Mouse (Mus musculus) ES-E14 (cell line): ENCODE measurements around the gene Itgad. TPM values are rescaled to one million over a fixed set of nuclear protein-coding genes. Genes with fewer than 3 reads are reported as not detected.

Experiments
- DNase-seq: peaks from one replicate; pipeline ENCODE4 v3.0.0-alpha.2; 2013; ENCODE audit warnings: low read depth, low spot score
- H3K27ac ChIP-seq: 2 replicates; pipeline ENCODE4 v1.5.1; 2012; ENCODE audit warnings: low read depth, mild to moderate bottlenecking, low read length, moderate library complexity, mixed read lengths; ENCODE audit not compliant: poor library complexity, insufficient read depth, severe bottlenecking
- H3K36me3 ChIP-seq: 2 replicates; pipeline ENCODE4 v1.6.1; 2012; ENCODE audit warnings: mild to moderate bottlenecking, low read length, moderate library complexity, mixed read lengths; ENCODE audit not compliant: control insufficient read depth, poor library complexity, insufficient read depth, severe bottlenecking
- H3K4me1 ChIP-seq, 2 experiments: fragments of 150-350 bp in 1 of 2; sonication (generic) in 1 of 2; 2 replicates each; pipeline ENCODE4 v1.6.1; 2012; ENCODE audit warnings: low read length in 2 of 2, mild to moderate bottlenecking in 1 of 2, mixed read lengths in 1 of 2; ENCODE audit not compliant: control insufficient read depth in 2 of 2, insufficient read depth in 2 of 2, poor library complexity in 1 of 2
- H3K4me3 ChIP-seq, 2 experiments: fragments of 150-350 bp in 1 of 2; sonication (generic) in 1 of 2; 2 replicates each; pipeline ENCODE4 v1.5.1; 2012; ENCODE audit warnings: low read length in 2 of 2, low read depth in 1 of 2, mild to moderate bottlenecking in 1 of 2, mixed read lengths in 1 of 2; ENCODE audit not compliant: insufficient read depth in 1 of 2, poor library complexity in 1 of 2, severe bottlenecking in 1 of 2
- H3K9ac ChIP-seq: 2 replicates; pipeline ENCODE4 v1.6.1; 2012; ENCODE audit warnings: low read depth, mild to moderate bottlenecking, low read length, mixed read lengths; ENCODE audit not compliant: poor library complexity, insufficient read depth, severe bottlenecking
- H3K9me3 ChIP-seq: fragments of 150-350 bp; sonication (generic); 2 replicates; pipeline ENCODE4 v1.6.1; 2012; ENCODE audit warnings: low read depth, mild to moderate bottlenecking, low read length; ENCODE audit not compliant: control insufficient read depth, insufficient read depth
- CHD2 ChIP-seq: IDR thresholded peaks from 2 replicates; pipeline ENCODE4 v1.6.1; 2014; ENCODE audit warnings: mild to moderate bottlenecking, low read depth, low read length, inconsistent platforms
- HCFC1 ChIP-seq: IDR thresholded peaks from 2 replicates; pipeline ENCODE4 v1.6.1; 2012; ENCODE audit warnings: low read length, inconsistent platforms, borderline replicate concordance; ENCODE audit not compliant: insufficient read depth
- MAFK ChIP-seq: IDR thresholded peaks from 2 replicates; pipeline ENCODE4 v1.6.1; 2014; ENCODE audit warnings: mild to moderate bottlenecking, low read depth, low read length, inconsistent platforms; ENCODE audit not compliant: insufficient read depth
- ZC3H11A ChIP-seq: IDR thresholded peaks from 2 replicates; pipeline ENCODE4 v1.6.1; 2012; ENCODE audit warnings: low read depth, mild to moderate bottlenecking, inconsistent platforms, low read length, borderline replicate concordance
- ZNF384 ChIP-seq: IDR thresholded peaks from 2 replicates; pipeline ENCODE4 v1.6.1; 2012; ENCODE audit warnings: low read depth, low read length, inconsistent platforms
- in situ Hi-C, 2 experiments: fragments of 600-800 bp; cut with MboI; formaldehyde crosslinking; loops; one replicate each; pipeline ENCODE4 v1.15.1; 2025; ENCODE audit warnings: low sequenced_read_pairs in 2 of 2, inconsistent platforms in 1 of 2; ENCODE audit not compliant: unreplicated experiment in 2 of 2
- total RNA-seq: library from RNA; depleted of rRNA; stranded (reverse); fragments of 300-350 nt; gene quantifications from 2 replicates; pipeline ENCODE4 v1.2.3, GENCODE M21; 2012

Gene Itgad
- total RNA-seq, 1 experiment: not detected

DNA sequence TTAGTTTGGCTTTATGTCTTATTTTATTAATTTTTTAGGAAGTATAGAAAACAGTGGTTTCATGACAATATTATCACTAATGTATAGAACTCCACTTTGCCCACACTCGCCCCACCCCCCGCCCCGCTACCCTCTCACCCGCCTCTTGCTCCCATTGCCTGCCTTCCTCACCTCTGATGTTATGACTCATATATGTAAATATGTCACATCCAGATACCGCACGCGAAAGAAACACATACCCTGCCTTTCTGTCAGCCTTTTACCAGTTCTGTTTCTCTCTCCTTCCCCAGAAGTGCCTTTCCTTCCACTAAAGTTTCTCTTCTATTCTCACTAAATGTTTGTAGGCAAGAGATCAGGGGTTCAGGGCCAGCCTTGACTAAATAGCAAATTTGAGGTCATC lies 12.2 kb downstream of the Itgad start:
- Histone ChIP-seq H3K9ac (no peak overlapping the region), H3K9me3 (no peaks in the 10 kb centered on the region), H3K4me1 (no peaks in the 10 kb centered on the region), H3K4me3 (no peak overlapping the region), H3K36me3 (no peaks in the 10 kb centered on the region), H3K27ac (no peak overlapping the region)
- TF ChIP-seq CHD2: no peak
- TF ChIP-seq ZC3H11A: no peak
- TF ChIP-seq MAFK: no peak
- no peak for TF ChIP-seq HCFC1
- TF ChIP-seq ZNF384: no peak
- in situ Hi-C loops: no loop called here
- DNase-seq: no peak

DNA sequence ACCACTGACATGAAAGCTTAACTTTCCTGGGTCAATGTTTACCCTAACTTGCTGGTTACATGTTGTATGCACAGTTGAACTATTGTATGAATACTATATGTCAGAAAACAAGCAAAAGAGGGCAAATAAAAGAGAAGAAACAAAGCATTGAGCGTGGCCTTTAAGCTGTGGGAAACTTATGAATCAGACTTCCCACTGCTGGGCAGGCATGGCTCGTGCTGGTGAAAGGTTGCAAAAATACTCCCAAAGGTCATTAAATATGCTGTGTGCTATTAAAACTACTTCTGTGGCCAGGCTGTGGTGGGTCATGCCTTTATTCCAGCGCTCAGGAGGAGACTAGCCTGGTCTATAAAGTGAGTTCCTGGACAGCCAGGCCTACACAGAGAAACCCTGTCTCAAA lies 15.8 kb downstream of the Itgad start:
- Histone ChIP-seq H3K4me1 (no peaks in the 10 kb centered on the region), H3K27ac (no peak overlapping the region), H3K9me3 (no peaks in the 10 kb centered on the region), H3K4me3 (no peak overlapping the region), H3K9ac (no peak overlapping the region), H3K36me3 (no peaks in the 10 kb centered on the region)
- no peak for DNase-seq
- TF ChIP-seq CHD2 (no peak), ZNF384 (no peak), ZC3H11A (no peak), MAFK (no peak), HCFC1 (no peak)
- in situ Hi-C loops: no loop called here

GRCm38 (mm10) chr7:128178385-128178784 lies 24.2 kb downstream of the Itgad start:
- Histone ChIP-seq H3K4me1 (no peaks in the 10 kb centered on the region), H3K4me3 (no peak overlapping the region), H3K9me3 (no peaks in the 10 kb centered on the region), H3K9ac (no peak overlapping the region), H3K36me3 (no peaks in the 10 kb centered on the region), H3K27ac (no peak overlapping the region)
- in situ Hi-C loops: no loop called here
- no peak for DNase-seq
- TF ChIP-seq HCFC1: no peak
- TF ChIP-seq ZNF384: no peak
- TF ChIP-seq MAFK: no peak
- TF ChIP-seq CHD2: no peak
- no peak for TF ChIP-seq ZC3H11A

DNA sequence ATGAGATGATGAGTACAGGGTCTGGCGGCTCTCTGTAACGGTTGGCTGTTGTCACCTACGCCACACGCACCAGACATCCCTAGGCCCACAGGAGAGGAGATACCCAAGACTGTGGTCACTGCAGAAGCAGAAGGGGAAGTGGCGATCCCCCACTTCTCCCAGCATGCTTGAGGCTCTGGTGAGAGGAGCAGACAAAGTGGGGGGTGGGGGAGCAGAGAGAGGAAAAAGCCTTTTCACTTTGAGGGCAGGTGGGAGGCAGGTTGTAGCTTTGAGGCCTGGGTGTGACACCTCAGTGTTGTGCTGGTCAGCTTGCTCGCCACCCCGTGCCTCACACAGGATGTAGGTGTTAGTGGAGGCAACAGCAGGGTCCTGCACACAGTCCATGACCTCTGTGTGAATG lies 25.9 kb downstream of the Itgad start:
- no peak for TF ChIP-seq MAFK
- no peak for TF ChIP-seq CHD2
- no peak for TF ChIP-seq ZNF384
- no peak for TF ChIP-seq HCFC1
- TF ChIP-seq ZC3H11A: no peak
- Histone ChIP-seq H3K27ac (no peak overlapping the region), H3K4me3 (no peak overlapping the region), H3K9me3 (no peaks in the 10 kb centered on the region), H3K4me1 (no peaks in the 10 kb centered on the region), H3K36me3 (no peaks in the 10 kb centered on the region), H3K9ac (no peak overlapping the region)
- DNase-seq: no peak
- in situ Hi-C loops: no loop called here

DNA sequence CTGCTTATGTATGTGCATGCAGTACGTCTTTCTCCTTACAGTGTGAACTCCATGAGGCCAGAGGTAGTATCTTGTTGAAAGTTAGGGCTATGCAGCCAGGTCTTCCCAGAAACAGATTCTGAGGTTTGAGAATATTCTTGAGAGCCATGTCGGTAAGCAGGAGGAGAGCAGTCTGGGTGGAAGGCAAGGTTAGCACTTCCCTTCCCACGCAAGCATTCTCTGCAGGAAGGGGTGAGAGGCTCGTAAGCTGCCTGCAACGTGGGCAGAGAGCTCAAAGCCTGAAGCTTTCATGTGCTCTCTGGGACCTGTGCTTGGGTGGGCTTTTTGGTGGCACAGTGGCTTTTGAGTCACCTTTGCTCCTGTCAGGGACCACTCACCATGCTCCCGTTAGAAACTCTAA lies 26.4 kb downstream of the Itgad start:
- H3K4me1 ChIP-seq: no peaks in the 10 kb centered on the region
- no peak overlapping the region for H3K9ac ChIP-seq
- TF ChIP-seq HCFC1 (no peak), ZNF384 (no peak), ZC3H11A (no peak), CHD2 (no peak), MAFK (no peak)
- no peaks in the 10 kb centered on the region for H3K36me3 ChIP-seq
- DNase-seq: no peak
- no peaks in the 10 kb centered on the region for H3K9me3 ChIP-seq
- in situ Hi-C loops: no loop called here
- no peak overlapping the region for H3K27ac ChIP-seq
- H3K4me3 ChIP-seq: no peak overlapping the region
